Mouse (Mus musculus): ENCODE results near the gene Ruvbl2.

The Ruvbl2 gene

DNA sequence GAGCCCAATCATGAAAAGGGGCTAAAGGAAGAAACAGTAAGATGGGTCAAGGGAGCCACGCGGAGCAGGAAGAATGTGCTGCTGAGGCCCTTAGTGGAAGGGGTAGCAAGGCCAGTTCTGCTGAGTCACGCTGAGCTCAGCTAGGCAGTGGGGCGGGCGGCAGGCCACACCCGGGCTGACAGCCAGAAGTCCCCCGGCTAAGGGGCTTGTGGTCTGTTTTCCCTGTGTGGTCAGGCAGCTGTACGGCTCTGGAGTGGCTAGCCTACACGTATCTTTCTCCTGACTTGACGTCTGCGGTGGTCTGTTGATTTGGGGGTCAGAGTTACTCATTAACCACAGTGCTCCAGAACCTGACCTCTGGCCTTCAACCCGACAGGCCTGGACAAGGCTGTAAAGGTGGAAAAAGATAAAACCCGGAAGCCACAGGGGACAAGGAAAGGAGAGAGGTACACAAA is 23.0 kb upstream of the Ruvbl2 start:
- peak; percentile 53 for DNase-seq

- DNase-seq, result no peak
Observed at GRCm38 (mm10) chr7:45460377-45460776, 22.5 kb upstream of the Ruvbl2 start.

GRCm38 (mm10) chr7:45459564-45460140 is 21.8 kb upstream of the Ruvbl2 start, which contains the start of gene Ftl1:
Gene Ftl1 (minus strand): TSS chr7:45459884.
- peak; percentile 92 for DNase-seq

GRCm38 (mm10) chr7:45458748-45459563 is 21.1 kb upstream of the Ruvbl2 start:
- DNase-seq, result peak; percentile 95

GRCm38 (mm10) chr7:45457204-45458060 is 19.5 kb upstream of the Ruvbl2 start:
- DNase-seq, result no peak

GRCm38 (mm10) chr7:45456721-45457203 is 18.9 kb upstream of the Ruvbl2 start:
- no peak for DNase-seq

DNA sequence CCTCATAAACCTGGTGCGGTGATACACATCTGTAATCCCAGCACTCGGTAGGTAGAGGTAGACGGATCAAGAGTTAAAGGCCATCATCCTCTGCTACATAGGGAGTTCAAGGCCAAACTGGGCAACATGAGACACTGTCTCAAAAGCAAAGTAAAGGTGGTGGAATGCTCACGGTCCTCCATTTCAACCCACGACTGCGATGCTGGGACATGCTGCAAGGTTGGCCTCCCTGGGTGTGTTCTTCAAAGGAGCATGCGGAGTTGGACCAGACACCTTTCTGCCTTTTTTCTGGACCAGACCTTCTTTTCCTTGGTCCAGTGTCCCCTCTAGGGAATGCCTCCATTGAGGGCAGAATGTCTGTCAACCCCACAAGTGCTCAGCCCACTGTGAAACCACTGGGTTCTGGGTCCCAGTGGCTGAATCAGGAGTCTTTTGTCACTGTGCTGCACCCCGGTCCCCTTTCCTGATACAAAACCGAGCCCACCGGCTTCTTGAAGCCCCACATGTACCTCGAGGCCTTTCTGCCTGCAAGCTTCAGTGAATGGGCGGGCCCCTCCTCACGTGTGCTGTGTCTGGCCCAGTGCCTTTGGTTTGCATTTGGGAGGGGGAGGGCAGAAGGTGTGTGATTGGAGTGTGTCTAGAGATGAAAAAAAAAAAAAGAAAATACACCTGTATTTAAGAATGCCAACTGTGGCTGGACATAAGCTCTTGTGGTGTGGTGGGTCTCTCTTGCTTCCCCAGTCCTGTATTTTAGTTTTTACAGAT is 18.2 kb upstream of the Ruvbl2 start:
- DNase-seq, result no peak

- no peak for DNase-seq
Observed at GRCm38 (mm10) chr7:45454971-45455370, 17.1 kb upstream of the Ruvbl2 start.

- DNase-seq, result peak; percentile 93
Observed at GRCm38 (mm10) chr7:45451344-45451982, 13.6 kb upstream of the Ruvbl2 start.

GRCm38 (mm10) chr7:45449974-45450373 is 12.1 kb upstream of the Ruvbl2 start:
- no peak for DNase-seq

GRCm38 (mm10) chr7:45447325-45447990 is 9.6 kb upstream of the Ruvbl2 start:
- DNase-seq, result peak; percentile 40

GRCm38 (mm10) chr7:45446589-45446988 is 8.7 kb upstream of the Ruvbl2 start:
- no peak for DNase-seq

- DNase-seq, result no peak
Observed at GRCm38 (mm10) chr7:45443526-45444420, 5.9 kb upstream of the Ruvbl2 start.

- DNase-seq, result no peak
Observed at GRCm38 (mm10) chr7:45437046-45437445, 850 bp downstream of the Ruvbl2 start.

DNA sequence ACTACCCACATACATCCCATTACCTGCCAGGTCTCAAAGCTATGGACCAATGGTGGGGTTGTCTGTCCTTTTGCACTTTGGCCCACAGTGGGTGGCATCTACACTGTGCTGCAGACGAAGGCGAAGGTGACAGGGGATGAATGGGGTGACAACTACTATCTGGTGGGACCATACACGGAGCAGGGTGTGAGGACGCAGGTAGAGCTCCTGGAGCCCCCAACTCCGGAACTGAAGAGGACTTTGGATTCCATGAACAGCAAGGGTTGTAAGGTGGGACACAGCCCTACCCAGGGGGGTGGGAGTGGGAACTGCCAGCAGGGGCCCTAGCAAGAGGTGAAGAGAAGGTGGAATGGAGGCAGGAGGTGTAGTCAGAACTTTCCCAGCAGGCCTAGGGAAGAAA is 1.5 kb downstream of the Ruvbl2 start:
- DNase-seq, result no peak

DNA sequence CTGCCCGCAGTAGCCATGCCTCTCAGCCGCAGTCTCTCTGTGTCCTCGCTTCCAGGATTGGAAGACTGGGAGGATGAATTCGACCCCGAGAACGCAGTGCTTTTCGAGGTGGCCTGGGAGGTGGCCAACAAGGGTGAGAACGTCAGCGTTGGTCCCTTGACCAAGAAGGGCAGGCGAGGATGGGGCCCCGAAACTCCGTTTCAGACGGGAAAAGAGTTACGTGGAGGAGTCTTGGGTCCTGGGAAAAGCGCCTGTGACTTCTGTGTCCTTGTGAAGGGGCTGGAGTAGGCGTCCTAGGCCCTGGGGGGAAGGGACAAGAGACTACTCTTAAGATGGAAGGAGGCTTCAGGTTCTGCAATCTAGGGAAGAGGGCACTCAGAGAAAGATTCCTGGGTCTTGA is 2.9 kb downstream of the Ruvbl2 start:
- no peak for DNase-seq

DNA sequence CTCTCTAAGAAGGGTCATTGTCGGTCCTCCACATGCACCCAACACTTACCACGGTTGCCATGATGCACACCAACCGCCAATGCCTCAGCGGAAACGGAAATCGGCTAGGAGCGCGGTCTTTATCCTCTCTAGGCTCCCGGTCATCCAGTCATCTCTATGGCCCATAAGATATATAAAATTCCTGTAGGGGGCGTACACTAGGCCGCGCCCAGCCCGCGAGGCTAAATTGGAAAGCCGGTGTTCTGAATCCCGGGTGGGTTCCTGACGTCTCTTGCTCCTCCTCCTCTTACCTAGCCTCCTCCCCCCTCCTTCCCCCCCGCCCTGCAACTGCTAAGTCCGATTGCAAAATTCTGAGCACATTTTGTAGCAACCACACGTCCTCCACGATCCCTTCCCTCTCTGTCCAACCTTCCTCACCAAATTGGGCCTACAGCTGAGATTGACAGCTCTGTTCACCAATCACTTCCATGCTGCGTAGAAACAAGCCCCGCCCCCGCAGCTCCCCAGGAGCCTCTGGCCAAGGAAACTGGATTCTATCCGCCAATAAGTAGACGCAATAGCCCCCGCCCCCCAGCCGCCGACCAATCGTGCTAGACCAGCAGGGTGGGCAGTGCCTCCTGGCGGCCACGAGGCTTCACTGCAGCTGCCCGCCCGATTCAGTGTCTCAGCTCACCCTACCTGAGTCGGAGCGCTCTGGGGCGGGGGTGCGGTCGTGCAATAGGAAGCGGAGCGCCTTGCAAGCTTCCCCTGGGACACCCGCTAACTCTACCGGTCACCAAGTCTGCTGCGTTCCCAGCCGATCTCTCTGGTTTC is 3.5 kb downstream of the Ruvbl2 start, which contains the start of gene Gys1:
Gene Gys1 (plus strand): TSS at position 642 of the 813 bp plus-strand sequence.
- peak; percentile 100 for DNase-seq

DNA sequence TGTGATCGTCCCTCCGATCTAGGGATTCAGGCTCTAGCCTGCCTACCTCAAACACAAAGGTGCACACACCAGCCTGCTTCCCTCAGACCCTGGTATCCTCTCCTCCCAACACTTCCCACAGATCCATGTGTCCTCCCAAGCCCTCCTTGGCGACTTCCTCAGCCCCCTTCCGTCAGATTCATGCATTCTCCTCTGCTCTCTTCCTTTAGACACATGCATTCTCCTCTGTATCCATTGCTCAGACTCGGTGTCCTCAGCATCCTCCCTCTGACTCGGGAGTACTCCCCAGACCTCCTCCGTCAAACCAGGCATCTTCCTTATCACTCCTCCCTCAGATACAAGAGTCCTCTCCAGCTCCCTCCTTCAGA is 4.1 kb downstream of the Ruvbl2 start:
- DNase-seq, result no peak

DNA sequence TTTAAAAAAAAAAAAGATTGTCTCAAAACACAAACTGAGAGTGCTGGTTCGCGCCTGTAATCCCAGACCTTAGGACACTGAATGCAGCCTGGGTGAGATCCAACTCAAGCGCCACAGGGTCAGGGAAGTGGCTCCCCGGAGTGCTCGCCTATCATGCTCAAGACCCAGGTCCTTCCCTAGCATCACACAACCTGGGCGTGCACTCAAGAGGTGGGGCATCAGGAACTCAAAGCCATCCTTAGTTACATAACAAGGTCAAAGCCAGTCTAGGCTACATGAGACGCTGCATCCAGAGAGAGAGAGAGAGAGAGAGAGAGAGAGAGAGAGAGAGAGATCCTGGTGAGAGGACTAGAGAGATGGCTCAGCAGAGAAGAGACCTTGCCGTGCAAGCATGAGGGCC is 11.3 kb downstream of the Ruvbl2 start:
- no peak for DNase-seq

Data from thymus, postnatal 4 days (tissue).